Mouse (Mus musculus) liver, embryonic 13.5 days (tissue): Measurements from ENCODE around the gene Olfr222. TPM values are rescaled to one million over a fixed set of nuclear protein-coding genes. Genes with fewer than 3 reads are reported as not detected.
A peak's percentile ranks its signal among the peaks of the same experiment; 100 is the strongest.
"Not testable (repeated sequence)": the region's sequence is repeated elsewhere in the genome, so short reads cannot be mapped to it uniquely, and the experiment has no call there.

Experiments
- ATAC-seq: fragments of 200-750 bp; cut with Nextera tagmentation; 2 replicates; pipeline ENCODE4 v1.8.0; 2017; ENCODE audit warnings: low read depth, mild to moderate bottlenecking, moderate number of reproducible peaks, moderate library complexity
- DNase-seq: peaks from one replicate; pipeline ENCODE4 v3.0.0; 2022
- H3K27ac ChIP-seq: fragments of 300-500 bp; sonication (generic); 2 replicates; pipeline ENCODE4 v1.5.1; 2015; ENCODE audit warnings: moderate library complexity, mild to moderate bottlenecking, inconsistent platforms
- H3K27me3 ChIP-seq: fragments of 300-500 bp; sonication (generic); 2 replicates; pipeline ENCODE4 v1.6.1; 2015; ENCODE audit warnings: mild to moderate bottlenecking, inconsistent platforms
- H3K36me3 ChIP-seq: fragments of 300-500 bp; sonication (generic); 2 replicates; pipeline ENCODE4 v1.6.1; 2015; ENCODE audit warnings: mild to moderate bottlenecking, inconsistent platforms
- H3K4me1 ChIP-seq: fragments of 300-500 bp; sonication (generic); replicated peaks from 2 replicates; pipeline ENCODE4 v1.6.1; 2015; ENCODE audit warnings: inconsistent platforms
- H3K4me2 ChIP-seq: fragments of 300-500 bp; sonication (generic); 2 replicates; pipeline ENCODE4 v1.6.1; 2015; ENCODE audit warnings: inconsistent platforms, mild to moderate bottlenecking, moderate library complexity
- H3K4me3 ChIP-seq: fragments of 300-500 bp; sonication (generic); replicated peaks from 2 replicates; pipeline ENCODE4 v1.5.1; 2015; ENCODE audit warnings: mild to moderate bottlenecking, inconsistent platforms
- H3K9ac ChIP-seq: fragments of 300-500 bp; sonication (generic); 2 replicates; pipeline ENCODE4 v1.6.1; 2015; ENCODE audit warnings: mild to moderate bottlenecking, inconsistent platforms
- H3K9me3 ChIP-seq: fragments of 300-500 bp; sonication (generic); replicated peaks from 2 replicates; pipeline ENCODE4 v1.6.1; 2016; ENCODE audit warnings: inconsistent platforms
- WGBS: fragments of 180-500 bp; shearing (Covaris S2); methylation state at CpG from one replicate; pipeline ENCODE4 v1.1.7; 2015; ENCODE audit not compliant: insufficient replicate concordance; 5-methylcytosine and 5-hydroxymethylcytosine counted together
- polyA plus RNA-seq: library from polyadenylated mRNA; unstranded; fragments of >200 nt; fragmentation: Nextera tagmentation; extraction: Ambion mirVana; gene quantifications from 2 replicates; pipeline ENCODE4 v1.2.1, GENCODE M21; 2015

Gene Olfr222
- not detected in 2 replicates for polyA plus RNA-seq

GRCm38 (mm10) chr11:59576135-59576534 lies at the start of gene Olfr222:
Olfr222 (minus strand) TSS chr11:59576235.
- H3K4me3 ChIP-seq, H3K27ac ChIP-seq, H3K9ac ChIP-seq, ATAC-seq, H3K36me3 ChIP-seq, H3K4me2 ChIP-seq, DNase-seq, H3K4me1 ChIP-seq, H3K9me3 ChIP-seq: not testable (repeated sequence)
- H3K27me3 ChIP-seq = peaks cover 18% of the 10 kb centered on the region

- no peaks in the 10 kb centered on the region for H3K36me3 ChIP-seq
- no peaks in the 10 kb centered on the region for H3K9me3 ChIP-seq
- 0 out of 2 replicates have a peak, but pooled peaks cover 6% of the 10 kb centered on the region for H3K27me3 ChIP-seq
- no peaks in the 10 kb centered on the region for H3K4me1 ChIP-seq
- DNase-seq (peak; percentile 16), ATAC-seq (no peak; the same call in 1 of the 2 replicates)
- 21% methylated on average over 6 of the region's 6 CpGs for WGBS
- no peak overlapping the region for H3K4me3 ChIP-seq
- no peak overlapping the region for H3K4me2 ChIP-seq
- H3K27ac ChIP-seq = no peak overlapping the region
- no peak overlapping the region for H3K9ac ChIP-seq
These were observed 48.1 kb upstream of the Olfr222 start for GRCm38 (mm10) chr11:59624017-59624630.

GRCm38 (mm10) chr11:59622214-59622613 lies 46.2 kb upstream of the Olfr222 start:
- DNase-seq (no peak), ATAC-seq (no peak)
- Histone ChIP-seq H3K4me1 (no peaks in the 10 kb centered on the region), H3K9me3 (no peaks in the 10 kb centered on the region), H3K36me3 (no peaks in the 10 kb centered on the region), H3K27ac (no peak overlapping the region), H3K4me2 (no peak overlapping the region), H3K4me3 (no peak overlapping the region), H3K9ac (no peak overlapping the region), H3K27me3 (0 out of 2 replicates have a peak, but pooled peaks cover 6% of the 10 kb centered on the region)
- 50% methylated on average over 3 of the region's 3 CpGs for WGBS

DNA sequence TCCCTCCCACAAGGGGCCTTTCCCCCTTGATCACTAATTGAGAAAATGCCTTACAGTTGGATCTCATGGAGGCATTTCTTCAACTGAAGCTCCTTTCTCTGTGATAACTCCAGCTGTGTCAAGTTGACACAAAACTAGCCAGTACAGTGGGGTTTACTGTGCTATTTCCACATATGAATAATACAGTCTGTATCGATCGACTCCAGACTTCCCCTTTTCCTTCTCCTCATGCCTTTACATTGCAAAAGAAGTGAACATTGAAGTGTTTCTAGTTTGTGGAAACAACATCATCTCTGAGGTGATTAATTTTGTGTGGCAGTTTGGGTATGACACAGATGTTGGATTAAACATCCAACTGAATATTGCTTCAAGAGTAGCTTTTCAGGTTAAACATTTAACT lies 41.0 kb upstream of the Olfr222 start:
- H3K27me3 ChIP-seq = peaks cover 10% of the 10 kb centered on the region; the same call in 1 of the 2 replicates
- not testable (repeated sequence) for H3K9me3 ChIP-seq, ATAC-seq, H3K36me3 ChIP-seq, H3K9ac ChIP-seq, DNase-seq, H3K27ac ChIP-seq, H3K4me1 ChIP-seq, H3K4me3 ChIP-seq, H3K4me2 ChIP-seq
- WGBS = 71% methylated on average over 2 of the region's 2 CpGs

DNA sequence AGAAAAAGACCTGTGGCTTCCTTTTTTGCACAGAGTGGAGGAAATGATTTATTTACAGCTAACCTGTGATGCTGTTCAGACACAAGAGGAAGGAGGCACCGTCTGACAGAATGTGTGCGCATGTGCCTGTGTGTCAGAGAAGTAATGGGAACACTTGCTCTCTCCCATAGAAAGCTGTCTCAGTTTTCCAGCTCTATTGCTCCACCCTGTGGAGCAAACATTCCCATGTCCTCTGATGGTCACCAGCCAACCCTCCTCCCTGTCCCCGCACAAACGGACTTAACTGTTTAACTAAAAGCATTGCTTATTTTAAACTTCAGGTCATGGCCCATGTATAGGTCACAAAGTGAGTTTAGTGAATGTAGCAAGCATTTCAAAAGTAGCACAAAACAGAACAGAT lies 38.1 kb upstream of the Olfr222 start:
- Histone ChIP-seq H3K9me3 (no peaks in the 10 kb centered on the region), H3K4me2 (no peak overlapping the region), H3K27me3 (peaks cover 5% of the 10 kb centered on the region; the same call in 1 of the 2 replicates), H3K36me3 (no peaks in the 10 kb centered on the region), H3K9ac (no peak overlapping the region), H3K27ac (no peak overlapping the region), H3K4me3 (no peak overlapping the region), H3K4me1 (no peaks in the 10 kb centered on the region)
- DNase-seq (no peak), ATAC-seq (no peak)
- WGBS = 45% methylated on average over 4 of the region's 4 CpGs

DNA sequence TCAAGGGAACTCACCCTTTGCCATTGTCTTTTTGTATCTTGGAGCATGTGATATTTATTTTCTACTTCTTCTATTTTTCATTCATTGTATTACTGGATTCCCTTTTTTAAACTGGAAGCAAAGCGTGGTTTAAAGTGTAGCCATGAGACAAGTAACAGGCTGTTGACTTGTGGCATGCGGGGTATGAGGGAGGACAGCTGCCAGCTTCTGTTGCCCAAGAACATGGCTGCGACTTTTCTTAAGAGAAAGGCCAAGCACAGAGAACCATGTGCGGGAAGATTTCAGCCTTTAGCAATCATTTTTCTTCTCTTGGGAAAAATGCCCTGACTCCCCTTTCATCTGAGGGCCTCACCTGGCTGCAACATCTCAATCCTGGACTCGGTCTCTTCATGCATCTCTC lies 35.6 kb upstream of the Olfr222 start:
- no peak overlapping the region for H3K9ac ChIP-seq
- peaks cover 5% of the 10 kb centered on the region; the same call in 1 of the 2 replicates for H3K27me3 ChIP-seq
- 65% methylated on average over 5 of the region's 5 CpGs for WGBS
- no peaks in the 10 kb centered on the region for H3K9me3 ChIP-seq
- no peak overlapping the region for H3K4me2 ChIP-seq
- H3K27ac ChIP-seq = no peak overlapping the region
- H3K4me3 ChIP-seq = no peak overlapping the region
- H3K4me1 ChIP-seq = no peaks in the 10 kb centered on the region
- no peaks in the 10 kb centered on the region for H3K36me3 ChIP-seq
- ATAC-seq = no peak
- DNase-seq = no peak

GRCm38 (mm10) chr11:59602287-59602686 lies 26.3 kb upstream of the Olfr222 start:
- Histone ChIP-seq H3K27ac (no peak overlapping the region), H3K9ac (no peak overlapping the region), H3K36me3 (no peaks in the 10 kb centered on the region), H3K4me1 (no peaks in the 10 kb centered on the region), H3K4me2 (no peak overlapping the region), H3K9me3 (no peaks in the 10 kb centered on the region), H3K27me3 (0 out of 2 replicates have a peak, but pooled peaks cover 3% of the 10 kb centered on the region), H3K4me3 (no peak overlapping the region)
- DNase-seq (no peak), ATAC-seq (no peak)
- 38% methylated on average over 1 of the region's 1 CpGs for WGBS

- Histone ChIP-seq H3K27me3 (0 out of 2 replicates have a peak, but pooled peaks cover 3% of the 10 kb centered on the region), H3K36me3 (no peaks in the 10 kb centered on the region), H3K4me2 (no peak overlapping the region), H3K4me1 (no peaks in the 10 kb centered on the region), H3K27ac (no peak overlapping the region), H3K9ac (no peak overlapping the region), H3K9me3 (no peaks in the 10 kb centered on the region), H3K4me3 (no peak overlapping the region)
- WGBS = 61% methylated on average over 3 of the region's 3 CpGs
- DNase-seq (no peak), ATAC-seq (no peak)
These were observed 24.8 kb upstream of the Olfr222 start for GRCm38 (mm10) chr11:59600872-59601271.

DNA sequence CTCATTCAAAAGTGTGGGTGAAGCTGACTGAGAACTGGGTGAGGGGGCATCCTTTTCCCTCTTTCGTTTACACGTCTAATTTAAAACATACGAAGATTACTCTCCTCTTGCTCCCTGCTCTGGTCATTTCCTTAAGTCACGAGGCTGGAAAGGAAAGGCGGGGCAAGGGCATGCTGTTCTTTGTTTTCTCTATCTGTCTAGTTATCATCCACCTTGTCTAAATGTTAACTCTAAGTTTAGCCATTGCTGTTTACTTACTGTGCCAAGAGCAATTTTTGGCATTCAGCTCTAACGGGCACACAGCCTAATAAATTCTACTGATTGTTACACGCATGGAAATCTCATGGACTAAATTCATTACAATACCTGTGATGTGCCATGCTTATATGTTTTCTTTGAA lies 23.2 kb upstream of the Olfr222 start:
- Histone ChIP-seq H3K9ac (no peak overlapping the region), H3K27ac (no peak overlapping the region), H3K36me3 (no peaks in the 10 kb centered on the region), H3K4me2 (no peak overlapping the region), H3K4me1 (no peaks in the 10 kb centered on the region), H3K4me3 (no peak overlapping the region), H3K27me3 (0 out of 2 replicates have a peak, but pooled peaks cover 3% of the 10 kb centered on the region), H3K9me3 (no peaks in the 10 kb centered on the region)
- no peak for DNase-seq
- WGBS = 55% methylated on average over 7 of the region's 7 CpGs
- no peak for ATAC-seq

GRCm38 (mm10) chr11:59596950-59597349 lies 20.9 kb upstream of the Olfr222 start:
- no peaks in the 10 kb centered on the region for H3K4me1 ChIP-seq
- H3K27me3 ChIP-seq = no peaks in the 10 kb centered on the region
- no peaks in the 10 kb centered on the region for H3K36me3 ChIP-seq
- H3K4me3 ChIP-seq = no peak overlapping the region
- no peak overlapping the region for H3K9ac ChIP-seq
- H3K4me2 ChIP-seq = no peak overlapping the region
- no peaks in the 10 kb centered on the region for H3K9me3 ChIP-seq
- no peak overlapping the region for H3K27ac ChIP-seq
- ATAC-seq (no peak), DNase-seq (no peak)
- WGBS = 61% methylated on average over 8 of the region's 8 CpGs

DNA sequence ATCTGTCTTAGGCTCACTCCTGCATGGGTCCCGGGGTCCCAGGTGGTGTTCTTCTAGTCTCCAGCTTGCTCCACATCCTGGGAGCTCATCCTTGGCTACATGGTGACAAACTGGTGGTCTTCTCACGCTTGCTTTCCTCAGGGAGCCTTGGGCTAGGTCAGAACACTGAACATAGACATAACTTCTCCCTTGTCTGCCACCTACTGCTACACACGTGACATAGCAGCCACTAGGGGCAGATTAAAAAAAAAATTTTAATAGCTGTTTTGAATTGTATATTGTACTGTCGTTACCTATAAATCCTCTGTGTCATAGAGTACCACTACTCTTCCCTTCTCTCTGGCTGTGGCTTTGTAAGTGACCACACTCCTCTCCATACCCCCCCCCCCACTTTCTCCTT lies 20.1 kb upstream of the Olfr222 start:
- ATAC-seq (no peak), DNase-seq (no peak)
- H3K36me3 ChIP-seq = no peaks in the 10 kb centered on the region
- H3K4me2 ChIP-seq = no peak overlapping the region
- no peaks in the 10 kb centered on the region for H3K27me3 ChIP-seq
- H3K9me3 ChIP-seq = no peaks in the 10 kb centered on the region
- H3K27ac ChIP-seq = no peak overlapping the region
- H3K4me3 ChIP-seq = no peak overlapping the region
- no peak overlapping the region for H3K9ac ChIP-seq
- H3K4me1 ChIP-seq = no peaks in the 10 kb centered on the region
- WGBS = 27% methylated on average over 4 of the region's 4 CpGs

DNA sequence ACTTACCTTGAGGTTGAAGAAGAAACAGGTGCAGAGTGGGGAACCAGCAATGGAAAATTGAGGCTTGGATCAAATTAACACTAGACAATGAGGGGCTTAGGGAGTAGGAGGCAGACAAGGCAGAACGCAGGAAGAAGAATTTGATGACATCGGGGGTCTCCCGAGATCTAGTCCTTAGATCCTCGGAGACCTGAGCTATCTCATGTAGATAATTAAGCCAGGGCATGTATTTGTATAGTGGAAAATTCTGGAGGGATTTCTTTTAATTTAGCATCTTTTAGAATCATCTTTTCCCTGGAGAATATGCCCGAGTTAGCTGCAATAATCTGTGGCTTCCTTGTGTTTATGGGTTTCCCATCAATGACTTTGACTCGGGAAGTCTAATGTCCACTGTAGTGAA lies 17.2 kb upstream of the Olfr222 start, which contains the start of gene Olfr223:
Gene Olfr223 (minus strand): TSS at position 101 of the 400 bp plus-strand sequence.
- Histone ChIP-seq H3K27ac (no peak within 1 kb of the TSS), H3K4me3 (no peak within 1 kb of the TSS), H3K4me1 (no peaks in the 10 kb centered on the region), H3K9me3 (no peaks in the 10 kb centered on the region), H3K4me2 (no peak within 1 kb of the TSS), H3K9ac (no peak within 1 kb of the TSS), H3K36me3 (no peaks in the 10 kb centered on the region), H3K27me3 (no peaks in the 10 kb centered on the region)
- DNase-seq (no peak), ATAC-seq (no peak)
- 64% methylated on average over 6 of the region's 6 CpGs for WGBS
